Comparison of ENCODE assay signal across 25 mouse cellular contexts in genomic region chr2:119584282-119584681, GRCm38 (mm10). TPM values are rescaled to one million over a fixed set of nuclear protein-coding genes. Genes with fewer than 3 reads are reported as not detected.
"Had no signal": no experiment of that assay in that cellular context is flagged by ENCODE, and none has a peak within 500 bp of the region (broad histone marks: within the 10 kb centered on the region; RNA-seq: fewer than 3 reads in every experiment).

No protein-coding gene starts in this region.

- H3K27me3 ChIP-seq: heart, embryonic 12.5 days; hindbrain, embryonic 12.5 days; intestine, embryonic 15.5 days; limb, embryonic 12.5 days; liver, embryonic 13.5 days had no signal

- H3K9me3 ChIP-seq: heart, embryonic 10.5 days; heart, embryonic 12.5 days; hindbrain, embryonic 10.5 days; hindbrain, embryonic 12.5 days; intestine, embryonic 15.5 days; limb, embryonic 10.5 days; limb, embryonic 12.5 days; liver, embryonic 13.5 days had no signal

- H3K4me3 ChIP-seq: heart, adult 2 months; heart, embryonic 10.5 days; heart, embryonic 12.5 days; hindbrain, embryonic 10.5 days; hindbrain, embryonic 12.5 days; intestine, embryonic 15.5 days; layer of hippocampus, adult 2 months; left cerebral cortex, adult 2 months; limb, embryonic 10.5 days; limb, embryonic 12.5 days; liver, embryonic 13.5 days had no signal

- DNase-seq: gastrocnemius, postnatal 14 days; heart, adult 2 months; heart, postnatal 10 days; heart, postnatal 4 days; kidney, adult 18-20 months; kidney, adult 8-10 months; kidney, postnatal 10 days; kidney, postnatal 25 days; kidney, postnatal 4 days; liver; liver, embryonic 13.5 days had no signal

- H3K9ac ChIP-seq: heart, embryonic 12.5 days; hindbrain, embryonic 12.5 days; hindbrain, embryonic 14.5 days; intestine, embryonic 15.5 days; limb, embryonic 12.5 days; liver, embryonic 13.5 days had no signal

- H3K36me3 ChIP-seq: intestine, embryonic 15.5 days had no signal

- H3K4me1 ChIP-seq: hindbrain, embryonic 10.5 days; hindbrain, embryonic 12.5 days; intestine, embryonic 15.5 days; limb, embryonic 10.5 days; limb, embryonic 12.5 days had no signal

- H3K27ac ChIP-seq: heart, adult 2 months; heart, embryonic 10.5 days; hindbrain, embryonic 10.5 days; hindbrain, embryonic 12.5 days; hindbrain, embryonic 14.5 days; intestine, embryonic 15.5 days; layer of hippocampus, adult 2 months; left cerebral cortex, adult 2 months; limb, embryonic 10.5 days; limb, embryonic 12.5 days; liver, embryonic 13.5 days had no signal

- ATAC-seq: hindbrain, embryonic 16.5 days; inflammation-experienced regulatory T-cells, adult 6 months; intestine, embryonic 15.5 days; intestine, postnatal 0 days had no signal

RNA-seq across cellular contexts. Expression of gene Oip5, which starts 34.0 kb away (rescaled TPM):
- total RNA-seq: gastrocnemius, adult 18-20 months had no signal
